Mouse (Mus musculus) forebrain, embryonic 13.5 days (tissue): ENCODE measurements at regions not wholly inside any gene's neighbourhood (a gene's known extent, or its start where the extent isn't known, plus 50 kb on each side); places are given as distances from the start of the nearest gene placed in this dataset.

Source experiments
- ATAC-seq: fragments of 200-750 bp; cut with Nextera tagmentation; 2 replicates; pipeline ENCODE4 v1.8.0; 2017
- H3K27ac ChIP-seq: fragments of 300-500 bp; sonication (generic); 2 replicates; pipeline ENCODE4 v1.5.1; 2015; ENCODE audit warnings: inconsistent platforms, mild to moderate bottlenecking, moderate library complexity
- H3K27me3 ChIP-seq: fragments of 300-500 bp; sonication (generic); 2 replicates; pipeline ENCODE4 v1.6.1; 2015; ENCODE audit warnings: mild to moderate bottlenecking, inconsistent platforms
- H3K36me3 ChIP-seq: fragments of 300-500 bp; sonication (generic); 2 replicates; pipeline ENCODE4 v1.6.1; 2015; ENCODE audit warnings: mild to moderate bottlenecking, inconsistent platforms; ENCODE audit not compliant: poor library complexity, severe bottlenecking
- H3K4me1 ChIP-seq: fragments of 300-500 bp; sonication (generic); 2 replicates; pipeline ENCODE4 v1.6.1; 2015; ENCODE audit warnings: inconsistent platforms
- H3K4me2 ChIP-seq: fragments of 300-500 bp; sonication (generic); 2 replicates; pipeline ENCODE4 v1.6.1; 2015; ENCODE audit warnings: inconsistent platforms, mild to moderate bottlenecking, moderate library complexity
- H3K4me3 ChIP-seq: fragments of 300-500 bp; sonication (generic); 2 replicates; pipeline ENCODE4 v1.5.1; 2015; ENCODE audit warnings: mild to moderate bottlenecking, inconsistent platforms
- H3K9ac ChIP-seq: fragments of 300-500 bp; sonication (generic); 2 replicates; pipeline ENCODE4 v1.6.1; 2015; ENCODE audit warnings: mild to moderate bottlenecking, inconsistent platforms
- H3K9me3 ChIP-seq: fragments of 300-500 bp; sonication (generic); replicated peaks from 2 replicates; pipeline ENCODE4 v1.6.1; 2016; ENCODE audit warnings: inconsistent platforms
- WGBS: fragments of 180-500 bp; shearing (Covaris S2); methylation state at CpG from one replicate; pipeline ENCODE4 v1.1.7; 2015; 5-methylcytosine and 5-hydroxymethylcytosine counted together

DNA sequence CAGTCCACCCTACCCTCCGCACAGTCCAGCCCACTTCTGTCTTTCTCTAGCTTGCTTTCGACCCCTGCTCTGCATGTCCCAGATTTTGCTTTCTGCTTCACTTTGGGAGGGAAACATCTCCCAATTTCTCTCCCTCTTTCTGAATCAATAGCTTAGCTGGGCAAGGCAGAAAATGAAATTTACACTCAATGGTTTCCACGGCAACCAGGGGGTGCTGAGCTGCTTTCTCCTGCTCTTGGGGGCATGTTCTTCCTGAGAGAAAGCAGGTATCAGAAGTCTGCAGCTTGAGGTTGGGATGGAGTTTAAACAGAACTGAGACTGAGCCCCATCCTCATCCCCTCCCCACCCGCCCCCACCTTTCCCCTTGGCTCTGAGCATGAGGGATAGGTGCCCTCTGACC is 82.1 kb downstream of the Tpra1 start:
- Histone ChIP-seq H3K9me3 (no peaks in the 10 kb centered on the region), H3K4me3 (no peak overlapping the region), H3K9ac (no peak overlapping the region), H3K4me2 (no peak overlapping the region), H3K27me3 (peaks cover 30% of the 10 kb centered on the region), H3K36me3 (no peaks in the 10 kb centered on the region), H3K27ac (no peak overlapping the region), H3K4me1 (peaks cover 23% of the 10 kb centered on the region)
- WGBS = 78% methylated on average over 4 of the region's 4 CpGs
- ATAC-seq = no peak

DNA sequence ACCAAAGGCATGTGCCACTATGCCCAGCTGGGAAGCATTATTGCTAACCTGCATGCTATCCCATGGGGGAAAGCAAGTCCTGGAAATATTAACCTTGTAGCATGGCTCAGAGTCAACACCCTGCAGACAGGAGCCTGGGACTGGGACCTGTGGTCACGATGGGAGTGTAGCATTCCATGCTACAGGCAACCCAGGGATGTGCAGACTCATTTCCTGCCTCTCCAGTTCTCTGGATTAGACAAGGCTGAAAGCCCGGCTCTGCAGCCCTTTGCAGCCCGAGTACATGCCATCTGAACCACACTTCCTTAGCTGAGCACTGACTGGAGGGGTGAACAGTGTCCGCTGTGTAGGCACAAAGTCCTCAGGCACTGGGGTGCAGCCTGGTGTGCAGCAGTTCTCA is 82.8 kb downstream of the Tpra1 start:
- 66% methylated on average over 4 of the region's 4 CpGs for WGBS

DNA sequence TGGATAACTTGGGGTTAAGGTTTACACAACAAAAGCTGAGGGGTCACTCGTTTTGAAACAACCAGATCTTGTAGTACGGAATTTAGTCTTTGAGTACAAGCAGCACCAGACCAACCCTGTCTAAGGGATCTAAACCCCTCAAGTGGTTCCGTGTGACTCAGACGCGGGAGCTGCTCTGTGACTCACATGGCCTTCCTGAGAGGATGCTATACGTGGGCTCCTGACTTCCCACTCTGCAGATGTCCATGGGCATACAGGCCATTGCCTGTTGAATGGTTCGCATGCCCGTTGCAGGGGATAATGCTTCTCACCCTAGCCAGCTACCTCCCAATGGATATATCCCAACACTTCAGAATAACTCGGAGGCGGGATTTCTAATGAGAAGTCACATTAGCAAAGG is 86.5 kb downstream of the Tpra1 start:
- H3K9ac ChIP-seq = no peak overlapping the region
- ATAC-seq = no peak
- WGBS = 89% methylated on average over 10 of the region's 10 CpGs
- no peak overlapping the region for H3K4me2 ChIP-seq
- no peaks in the 10 kb centered on the region for H3K9me3 ChIP-seq
- H3K27me3 ChIP-seq = peaks cover 16% of the 10 kb centered on the region; the same call in 1 of the 2 replicates
- H3K27ac ChIP-seq = no peak overlapping the region
- no peak overlapping the region for H3K4me3 ChIP-seq
- no peaks in the 10 kb centered on the region; the same call in 1 of the 2 replicates for H3K4me1 ChIP-seq
- H3K36me3 ChIP-seq = no peaks in the 10 kb centered on the region

More for the DNA sequence above, 82.8 kb downstream of the Tpra1 start:
- H3K4me3 ChIP-seq = no peak overlapping the region
- no peak overlapping the region for H3K27ac ChIP-seq
- H3K27me3 ChIP-seq = peaks cover 27% of the 10 kb centered on the region; the same call in 1 of the 2 replicates
- H3K4me1 ChIP-seq = peaks cover 22% of the 10 kb centered on the region
- no peak overlapping the region for H3K4me2 ChIP-seq
- no peak overlapping the region for H3K9ac ChIP-seq
- ATAC-seq = no peak
- no peaks in the 10 kb centered on the region for H3K36me3 ChIP-seq
- H3K9me3 ChIP-seq = no peaks in the 10 kb centered on the region

DNA sequence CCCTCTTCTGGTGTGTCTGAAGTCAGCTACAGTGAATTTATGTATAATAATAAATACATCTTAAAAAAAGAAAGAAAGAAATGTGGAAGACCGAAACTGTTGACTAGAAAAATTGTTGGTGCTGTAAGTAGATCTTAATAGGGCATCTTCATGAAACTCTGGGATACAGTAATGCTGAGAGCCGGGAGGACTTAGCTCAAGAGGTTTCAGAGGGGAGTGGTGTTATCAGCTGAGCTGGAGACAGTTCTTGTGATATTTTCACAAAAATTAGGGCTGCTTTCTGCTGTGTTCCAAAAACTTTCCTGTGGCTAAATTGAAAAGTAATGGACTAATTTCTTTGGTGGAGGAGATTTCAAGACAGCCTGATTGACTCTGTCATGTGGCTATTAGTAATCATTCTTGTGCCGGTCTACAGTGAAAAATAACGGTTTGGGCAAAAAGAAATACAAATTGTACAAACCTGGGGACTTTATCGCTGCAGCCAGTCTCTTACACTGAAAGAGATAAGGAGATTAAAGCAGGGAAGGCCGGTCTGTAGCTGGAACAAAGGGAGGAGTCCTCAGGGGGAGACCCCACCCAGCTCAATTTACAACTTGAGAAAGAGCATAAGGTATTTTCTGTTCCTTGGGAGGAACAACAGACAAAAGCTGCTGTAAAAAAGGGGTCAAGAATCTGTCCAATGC is 87.7 kb downstream of the Tpra1 start:
- Histone ChIP-seq H3K9me3 (no peaks in the 10 kb centered on the region), H3K9ac (no peak overlapping the region), H3K27ac (no peak overlapping the region), H3K36me3 (no peaks in the 10 kb centered on the region), H3K27me3 (peaks cover 20% of the 10 kb centered on the region), H3K4me3 (no peak overlapping the region), H3K4me1 (no peaks in the 10 kb centered on the region), H3K4me2 (no peak overlapping the region)
- 57% methylated on average over 6 of the region's 6 CpGs for whole genome bisulfite sequencing
- ATAC-seq = no peak

DNA sequence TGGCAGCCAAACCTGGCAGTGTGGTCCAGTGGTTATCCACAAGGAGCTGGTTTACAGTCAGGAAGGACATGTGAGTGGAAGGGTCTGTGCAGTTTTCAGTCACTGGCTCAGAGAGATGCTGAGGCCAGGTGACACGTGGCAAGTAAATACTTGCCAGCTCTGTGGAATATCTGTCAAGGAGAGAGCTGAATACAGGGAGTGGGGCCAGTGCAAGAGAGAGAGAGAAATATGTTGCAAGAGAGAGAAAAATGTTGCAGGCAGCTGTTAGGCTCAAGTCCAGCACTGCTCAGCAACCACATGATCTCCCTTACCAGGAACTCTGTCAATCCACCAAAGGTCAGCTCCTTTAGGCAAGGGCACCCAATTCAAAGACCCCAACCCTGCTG is 88.2 kb downstream of the Tpra1 start:
- no peak for ATAC-seq
- no peak overlapping the region for H3K4me2 ChIP-seq
- H3K9me3 ChIP-seq = no peaks in the 10 kb centered on the region
- H3K9ac ChIP-seq = no peak overlapping the region
- H3K4me1 ChIP-seq = no peaks in the 10 kb centered on the region
- WGBS = 27% methylated on average over 1 of the region's 1 CpGs
- H3K27me3 ChIP-seq = peaks cover 15% of the 10 kb centered on the region
- H3K4me3 ChIP-seq = no peak overlapping the region
- no peak overlapping the region for H3K27ac ChIP-seq
- no peaks in the 10 kb centered on the region for H3K36me3 ChIP-seq

DNA sequence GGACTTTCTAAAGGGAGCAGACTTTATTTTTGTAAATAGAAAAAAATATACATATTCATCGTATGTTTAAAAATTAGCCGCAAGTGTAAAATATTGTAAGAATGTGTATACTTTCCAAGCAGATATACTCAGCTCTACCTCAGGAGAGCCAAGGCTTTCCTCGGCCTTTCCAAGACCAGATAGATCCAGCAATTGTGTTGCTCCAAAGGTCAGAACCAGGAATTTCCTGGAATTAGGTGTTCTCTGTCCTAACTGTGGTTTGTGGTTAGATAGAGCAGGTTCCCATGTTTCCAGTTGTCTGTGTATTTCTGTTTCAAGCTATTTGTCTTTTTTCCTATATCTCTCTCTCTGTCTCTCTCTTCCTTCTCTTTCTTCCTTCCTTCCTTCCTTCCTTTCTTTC is 93.0 kb downstream of the Tpra1 start:
- Histone ChIP-seq H3K9ac (no peak overlapping the region), H3K4me2 (no peak overlapping the region), H3K27ac (no peak overlapping the region), H3K27me3 (peaks cover 16% of the 10 kb centered on the region; the same call in 1 of the 2 replicates), H3K4me1 (no peaks in the 10 kb centered on the region), H3K4me3 (no peak overlapping the region), H3K36me3 (no peaks in the 10 kb centered on the region), H3K9me3 (no peaks in the 10 kb centered on the region)
- 88% methylated on average over 3 of the region's 3 CpGs for WGBS
- no peak for ATAC-seq

DNA sequence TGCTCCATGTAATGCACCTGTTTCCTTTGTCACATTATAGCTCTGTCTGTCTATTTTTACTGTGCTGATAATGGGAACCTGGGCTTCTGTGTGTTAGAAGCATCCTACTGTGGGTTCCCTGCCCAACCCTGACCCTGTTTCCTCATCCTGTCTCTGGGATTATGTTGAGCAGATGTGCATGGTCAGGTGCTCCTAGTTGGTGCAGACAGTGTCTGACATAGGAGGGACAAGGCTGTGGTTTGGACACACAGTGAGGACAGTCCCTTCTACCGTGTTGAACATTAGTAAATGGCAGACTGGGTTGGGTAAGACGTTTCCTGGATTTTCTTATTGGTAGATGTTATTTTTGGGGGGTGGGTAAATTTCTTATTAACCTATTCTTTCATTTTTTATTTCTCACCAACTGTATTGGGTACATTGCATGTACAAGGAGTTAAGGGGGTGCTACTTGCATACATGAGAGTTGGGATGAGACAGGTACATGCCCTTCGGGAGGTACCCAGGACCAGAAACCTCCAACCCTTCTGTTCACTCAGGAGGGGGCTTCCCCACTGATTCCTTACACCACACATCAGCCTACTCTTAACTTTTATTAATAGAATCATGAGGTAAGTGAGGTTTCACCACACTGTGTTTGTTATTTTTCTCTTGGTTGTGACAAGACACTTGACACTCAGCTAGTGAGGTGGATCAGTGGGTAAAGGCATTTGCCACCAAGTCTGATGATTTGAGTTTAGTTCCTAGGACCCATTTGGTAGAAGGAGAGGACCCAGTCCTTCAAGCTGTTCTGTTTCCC is 97.1 kb downstream of the Tpra1 start:
- Histone ChIP-seq H3K27me3 (peaks cover 18% of the 10 kb centered on the region), H3K4me3 (no peak overlapping the region), H3K27ac (no peak overlapping the region), H3K9ac (no peak overlapping the region), H3K9me3 (no peaks in the 10 kb centered on the region), H3K36me3 (no peaks in the 10 kb centered on the region), H3K4me1 (peaks cover 16% of the 10 kb centered on the region), H3K4me2 (no peak overlapping the region)
- 89% methylated on average over 3 of the region's 3 CpGs for whole genome bisulfite sequencing
- ATAC-seq = no peak

DNA sequence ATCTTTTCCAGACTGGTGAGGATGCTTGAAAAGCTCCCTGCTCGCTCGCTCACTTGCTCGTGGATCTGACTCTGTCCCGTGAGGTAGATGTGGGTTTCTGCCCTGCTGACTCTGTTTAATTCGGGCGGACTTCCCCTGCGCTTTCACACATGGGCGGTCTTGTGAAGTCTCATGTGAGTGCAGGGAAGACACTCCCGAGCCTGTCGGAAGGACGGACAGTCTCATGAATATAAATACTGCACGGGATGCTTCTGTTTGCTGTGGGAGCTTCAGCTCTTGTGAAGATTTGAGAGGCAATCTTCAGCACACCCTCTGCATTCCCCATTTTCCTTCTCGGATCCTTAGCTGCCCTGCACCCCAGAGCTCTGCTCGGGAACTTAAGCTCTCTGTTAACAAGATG is 98.3 kb downstream of the Tpra1 start:
- H3K27me3 ChIP-seq = peaks cover 21% of the 10 kb centered on the region; the same call in 1 of the 2 replicates
- H3K27ac ChIP-seq = no peak overlapping the region
- 20% methylated on average over 14 of the region's 14 CpGs for WGBS

DNA sequence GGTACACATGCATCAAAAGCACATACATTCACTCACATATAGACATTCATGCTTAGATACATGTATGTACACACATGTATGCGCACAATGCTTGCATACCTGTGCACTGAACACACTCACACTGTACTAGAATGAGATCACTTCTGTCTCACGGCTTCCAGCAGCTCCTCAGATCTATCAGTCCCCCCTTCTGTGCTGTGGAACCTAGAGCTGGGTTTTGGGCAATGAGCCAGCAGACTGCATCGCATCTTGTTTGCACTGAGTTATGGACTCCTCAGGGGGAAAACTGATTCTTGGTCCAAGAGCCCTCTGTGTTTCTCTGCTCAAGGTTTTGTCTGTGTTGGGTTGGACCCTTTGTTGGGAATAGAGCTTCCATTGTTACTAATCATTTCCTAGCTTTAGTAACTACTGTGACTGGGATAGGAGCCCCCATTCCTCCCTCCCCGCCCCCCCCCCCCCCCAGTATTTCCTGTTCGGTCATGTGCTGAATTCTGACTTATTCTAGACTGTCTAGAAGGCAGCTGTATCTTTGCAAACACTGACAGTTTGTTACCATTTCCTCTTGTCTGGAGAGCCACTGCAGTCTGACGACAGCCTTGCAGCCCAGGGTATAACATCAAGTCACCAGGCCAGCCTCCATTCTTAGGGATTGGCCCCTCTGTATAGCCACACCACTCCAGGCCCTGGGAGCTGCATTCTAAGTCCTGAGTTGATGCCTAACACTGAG is 101.3 kb downstream of the Tpra1 start:
- ATAC-seq = peak; percentile 44

More for the DNA sequence above, 98.3 kb downstream of the Tpra1 start:
- H3K36me3 ChIP-seq = no peaks in the 10 kb centered on the region
- H3K4me3 ChIP-seq = no peak overlapping the region
- H3K4me1 ChIP-seq = peaks cover 16% of the 10 kb centered on the region
- no peak overlapping the region for H3K4me2 ChIP-seq
- H3K9ac ChIP-seq = no peak overlapping the region
- no peak for ATAC-seq
- H3K9me3 ChIP-seq = no peaks in the 10 kb centered on the region

DNA sequence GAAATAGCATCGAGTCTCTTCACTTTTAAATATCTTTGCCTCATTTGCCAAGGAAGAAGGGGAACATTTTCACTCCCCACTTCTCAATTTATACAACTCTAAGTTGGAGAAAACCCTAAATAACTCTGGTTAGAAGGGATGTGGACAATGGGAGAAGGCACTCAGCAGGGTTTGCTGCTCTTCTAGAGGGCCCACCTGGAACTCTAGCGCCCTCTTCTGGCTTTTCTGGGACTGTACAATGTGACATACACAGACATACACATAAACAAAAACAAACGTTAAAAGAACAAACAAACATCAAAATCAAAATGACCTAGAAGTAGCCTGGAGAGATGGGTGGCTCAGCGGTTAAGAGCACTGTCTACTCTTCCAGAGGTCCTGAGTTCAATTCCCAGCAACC is 103.0 kb downstream of the Tpra1 start:
- ATAC-seq = no peak
- 44% methylated on average over 4 of the region's 4 CpGs for WGBS

More for the DNA sequence above, 101.3 kb downstream of the Tpra1 start:
- no peak overlapping the region for H3K4me3 ChIP-seq
- peaks cover 40% of the 10 kb centered on the region for H3K27me3 ChIP-seq
- no peak overlapping the region for H3K9ac ChIP-seq
- peaks cover 33% of the 10 kb centered on the region for H3K4me1 ChIP-seq
- no peak overlapping the region for H3K27ac ChIP-seq
- no peak overlapping the region for H3K4me2 ChIP-seq
- 52% methylated on average over 6 of the region's 6 CpGs for WGBS
- no peaks in the 10 kb centered on the region for H3K9me3 ChIP-seq
- H3K36me3 ChIP-seq = no peaks in the 10 kb centered on the region

DNA sequence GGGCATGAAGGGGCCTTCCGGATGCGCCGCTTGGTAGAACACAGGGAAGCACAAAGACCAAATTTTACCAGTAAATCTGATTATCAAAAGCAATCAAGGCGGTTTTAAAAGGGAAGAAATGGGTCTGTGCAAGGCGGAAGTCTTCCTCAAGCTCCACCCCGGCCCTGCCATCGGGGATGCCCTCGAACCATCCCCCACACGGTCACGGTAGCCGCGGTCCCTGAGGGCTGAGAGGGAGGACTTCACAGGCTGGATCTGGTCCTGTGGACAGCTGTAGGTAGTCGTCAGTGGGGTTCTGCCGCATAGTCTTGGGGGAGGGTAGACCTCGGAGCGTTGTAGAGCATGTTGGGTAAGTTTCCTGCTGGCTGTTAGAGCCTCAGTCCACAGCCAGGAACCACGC is 104.9 kb downstream of the Tpra1 start:
- ATAC-seq = peak; percentile 29; the same call in 1 of the 2 replicates
- 16% methylated on average over 17 of the region's 17 CpGs for WGBS
- peaks cover 59% of the 10 kb centered on the region for H3K4me1 ChIP-seq
- H3K4me2 ChIP-seq = peak overlapping the region; percentile 37; the same call in 1 of the 2 replicates
- H3K4me3 ChIP-seq = no peak overlapping the region
- no peaks in the 10 kb centered on the region for H3K9me3 ChIP-seq
- no peak overlapping the region for H3K9ac ChIP-seq
- H3K36me3 ChIP-seq = no peaks in the 10 kb centered on the region
- peaks cover 63% of the 10 kb centered on the region for H3K27me3 ChIP-seq
- peak overlapping the region; percentile 79 for H3K27ac ChIP-seq

More for the DNA sequence above, 103.0 kb downstream of the Tpra1 start:
- Histone ChIP-seq H3K9ac (no peak overlapping the region), H3K9me3 (no peaks in the 10 kb centered on the region), H3K27ac (no peak overlapping the region), H3K4me2 (no peak overlapping the region), H3K4me3 (no peak overlapping the region), H3K36me3 (no peaks in the 10 kb centered on the region), H3K27me3 (peaks cover 47% of the 10 kb centered on the region), H3K4me1 (peaks cover 50% of the 10 kb centered on the region)

DNA sequence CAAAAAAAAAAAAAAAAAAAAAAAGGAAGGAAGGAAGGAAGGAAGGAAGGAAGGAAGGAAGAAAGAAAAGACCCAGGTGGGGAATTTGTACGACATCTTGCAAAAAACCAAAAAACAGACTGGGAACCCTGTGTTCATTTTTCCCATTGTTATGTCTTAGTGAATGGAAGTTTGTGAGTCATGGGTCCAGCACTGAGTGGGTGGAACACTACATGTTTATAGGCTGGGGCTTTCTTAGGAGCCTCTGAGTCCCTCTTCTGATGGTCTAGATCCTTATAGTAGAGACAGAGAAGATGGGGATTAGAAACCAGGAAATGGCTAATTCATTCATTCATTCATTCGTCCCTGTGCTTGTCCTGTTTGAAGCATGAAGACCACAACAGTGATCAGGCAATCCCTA is 105.5 kb downstream of the Tpra1 start:
- no peak overlapping the region for H3K9ac ChIP-seq
- no peak for ATAC-seq
- peak overlapping the region; percentile 83 for H3K27ac ChIP-seq
- no peak overlapping the region for H3K4me3 ChIP-seq
- WGBS = 74% methylated on average over 2 of the region's 2 CpGs
- peaks cover 65% of the 10 kb centered on the region for H3K27me3 ChIP-seq
- no peaks in the 10 kb centered on the region for H3K36me3 ChIP-seq
- H3K4me1 ChIP-seq = peaks cover 57% of the 10 kb centered on the region
- H3K4me2 ChIP-seq = no peak overlapping the region
- H3K9me3 ChIP-seq = no peaks in the 10 kb centered on the region
